Mouse (Mus musculus) naive thymus-derived CD4-positive, alpha-beta T cell, adult 2 months (primary cell): ENCODE data around the gene Mrgprh.

Experiments
- DNase-seq: peaks from one replicate; pipeline ENCODE4 v3.0.0-alpha.2; 2011; ENCODE audit warnings: low read depth

The Mrgprh gene

DNA sequence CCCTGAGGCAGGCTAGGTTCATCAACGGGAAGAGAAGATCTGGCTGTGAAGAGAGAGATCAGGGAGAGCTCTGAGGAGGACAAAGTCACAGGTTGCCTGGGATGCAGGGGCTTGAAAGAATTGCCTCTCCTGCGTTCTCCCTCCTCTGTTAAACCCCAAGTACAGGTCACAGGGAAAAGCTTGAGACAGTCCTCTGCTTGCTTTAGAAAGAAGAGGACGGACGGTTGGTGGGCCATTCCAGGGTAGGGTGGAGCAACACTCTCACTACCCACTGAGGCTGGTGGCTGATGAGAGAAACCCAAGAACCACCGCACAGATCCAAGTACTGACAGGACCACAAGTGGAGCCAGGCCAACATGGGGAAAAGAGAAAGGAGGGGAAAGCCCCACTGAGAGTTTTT is at the start of gene Mrgprh:
Gene Mrgprh, plus strand, starts transcription at position 301 of the 400 bp plus-strand sequence.
- no peak for DNase-seq

DNA sequence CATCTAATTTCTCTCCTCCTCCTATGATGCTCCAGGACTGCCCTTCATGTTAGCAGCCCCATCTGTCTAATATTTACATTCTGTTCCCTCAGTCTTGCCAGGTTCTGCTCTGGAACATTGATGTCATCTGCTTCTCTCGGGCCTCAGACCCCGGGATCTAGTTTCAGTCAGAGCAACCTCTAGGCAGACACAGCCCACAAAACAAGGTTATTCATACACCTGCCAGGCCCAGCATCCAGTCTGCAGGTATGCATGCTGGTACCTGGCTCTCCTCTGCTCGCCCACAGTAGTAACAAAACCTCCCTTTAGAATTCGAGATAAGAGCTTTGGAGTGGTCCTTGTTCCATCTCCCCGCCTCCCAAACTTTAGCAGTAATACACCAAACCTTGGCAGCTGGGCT is 45.5 kb upstream of the Mrgprh start:
- DNase-seq, result no peak

DNA sequence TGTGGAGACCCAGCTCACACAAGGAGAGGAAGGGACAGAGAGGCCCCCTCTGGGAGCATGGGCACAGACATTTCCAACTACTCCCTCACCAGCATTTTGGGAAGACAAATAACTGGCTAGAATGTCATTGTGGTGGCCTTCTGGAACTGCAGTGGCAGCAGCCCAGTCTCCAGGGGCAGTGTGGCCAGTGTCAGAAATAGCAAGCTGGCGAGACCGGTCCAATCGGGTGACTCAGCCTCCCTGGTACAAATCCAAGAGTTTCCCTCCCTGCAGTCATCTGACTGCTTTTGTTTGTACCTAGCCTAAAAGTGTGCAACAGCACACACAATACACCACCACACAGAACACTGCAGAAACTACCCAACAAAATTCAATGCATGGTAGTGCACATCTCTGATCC is 43.6 kb upstream of the Mrgprh start:
- no peak for DNase-seq

DNA sequence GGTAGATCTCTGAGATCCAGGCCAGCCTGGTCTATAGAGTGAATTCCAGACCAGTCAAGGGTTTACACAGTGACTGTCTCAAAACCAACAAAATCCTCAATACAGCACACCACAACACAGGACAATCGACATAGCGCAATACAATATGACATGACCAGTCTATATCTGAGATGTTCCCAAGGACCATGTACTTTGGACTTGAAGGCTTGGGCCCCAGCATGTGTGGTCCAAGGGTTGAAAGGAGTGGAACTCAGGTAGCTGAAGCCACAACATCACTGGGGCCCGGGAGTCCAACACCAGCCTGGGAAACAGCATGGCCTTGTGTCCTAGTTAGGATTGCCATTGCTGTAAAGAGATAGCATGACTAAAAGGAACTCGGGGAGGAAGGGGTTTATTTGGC is 43.2 kb upstream of the Mrgprh start:
- no peak for DNase-seq

DNA sequence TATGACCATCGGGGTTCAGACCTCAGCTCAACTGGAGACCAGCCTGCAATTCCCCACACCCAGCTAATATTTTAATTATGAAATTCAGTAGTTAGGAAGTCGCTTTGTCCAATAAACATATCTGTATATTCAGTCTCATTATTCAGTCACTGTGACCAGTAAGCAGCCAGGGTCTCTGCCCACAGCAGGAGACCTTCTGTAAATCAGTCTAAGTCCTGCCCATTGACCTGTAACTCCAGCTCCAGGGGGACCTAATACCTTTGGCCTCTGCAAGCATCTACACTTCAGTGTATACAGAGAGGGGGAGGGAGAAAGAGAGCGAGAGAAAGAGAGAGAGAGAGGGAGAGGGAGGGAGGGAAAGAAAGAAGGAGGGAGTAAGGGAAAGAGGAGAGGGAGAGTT is 41.5 kb upstream of the Mrgprh start:
- no peak for DNase-seq

DNA sequence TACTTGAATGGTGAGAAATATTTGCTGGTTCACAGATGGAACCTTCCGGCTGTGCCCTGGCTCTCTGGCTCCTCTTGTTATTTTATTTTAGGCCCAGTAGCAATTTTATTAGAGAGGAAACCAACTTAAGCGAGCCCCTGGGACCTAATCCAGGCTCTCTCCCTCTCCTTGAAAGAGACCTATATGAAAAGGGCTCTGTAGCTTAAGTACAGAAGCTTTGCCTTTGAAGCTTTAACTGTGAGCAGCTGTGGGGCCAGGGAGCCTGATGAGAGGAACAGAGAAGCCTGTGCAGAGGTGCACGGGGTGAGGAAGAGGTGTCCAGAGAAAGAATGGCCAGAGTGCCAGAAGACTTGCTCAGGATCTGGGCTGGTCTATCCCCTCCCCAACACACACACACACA is 41.0 kb upstream of the Mrgprh start:
- DNase-seq, result no peak

DNA sequence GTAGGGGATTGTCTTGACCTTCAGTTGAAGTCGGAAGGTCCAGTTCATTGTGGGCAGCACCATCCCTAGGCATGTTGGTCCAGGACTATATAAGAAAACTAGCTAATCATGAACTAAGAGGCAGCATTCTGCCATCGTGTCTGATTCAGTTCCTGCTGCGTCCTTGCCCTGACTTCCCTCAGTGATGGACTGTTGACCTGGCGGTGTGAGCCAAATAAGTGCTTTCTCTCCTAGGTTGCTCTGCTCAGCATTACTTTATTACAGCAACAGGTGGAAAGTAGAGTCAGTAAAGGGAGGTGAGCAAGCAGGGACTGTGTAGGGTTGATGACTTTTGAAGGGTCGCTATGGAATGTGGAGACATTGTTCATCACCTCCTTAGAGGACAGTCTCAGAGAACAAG is 40.1 kb upstream of the Mrgprh start:
- no peak for DNase-seq

DNA sequence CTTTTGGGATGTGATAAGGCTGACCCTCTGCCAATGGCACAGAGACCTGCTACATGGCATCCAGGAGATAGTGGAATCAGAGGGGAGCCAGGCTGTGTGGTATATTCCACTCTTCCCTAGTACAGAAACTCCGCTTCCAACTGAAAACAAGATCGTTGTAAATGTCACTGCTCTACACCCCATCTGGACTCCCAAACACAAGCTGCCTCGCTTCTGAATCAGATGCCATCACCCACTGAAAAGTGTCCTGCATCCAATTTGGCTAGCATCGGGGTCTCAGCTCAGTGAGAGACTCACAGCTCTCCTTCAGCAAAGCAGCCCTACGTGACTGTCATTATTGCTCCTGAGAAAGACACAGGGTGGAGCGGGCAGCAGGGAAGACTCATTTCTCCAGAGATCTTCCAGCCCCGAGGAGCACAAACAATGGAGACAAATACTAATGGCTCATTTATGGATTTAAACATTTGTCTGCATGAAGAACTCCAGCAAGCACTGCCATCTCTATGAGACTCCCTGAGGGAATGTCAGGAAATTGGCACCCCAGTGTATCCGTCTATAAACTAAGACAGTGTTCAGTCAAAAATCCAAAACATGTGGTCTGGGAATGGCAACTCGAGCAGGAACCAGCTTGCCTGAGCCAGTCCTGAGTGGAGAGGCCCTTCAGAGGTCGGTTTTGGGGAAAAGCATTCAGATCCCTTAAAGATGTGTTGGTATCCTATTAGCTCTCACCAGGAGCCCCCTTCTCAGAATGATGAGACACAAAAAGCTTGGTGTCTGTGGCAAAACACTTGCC is 36.2 kb upstream of the Mrgprh start:
- no peak for DNase-seq

DNA sequence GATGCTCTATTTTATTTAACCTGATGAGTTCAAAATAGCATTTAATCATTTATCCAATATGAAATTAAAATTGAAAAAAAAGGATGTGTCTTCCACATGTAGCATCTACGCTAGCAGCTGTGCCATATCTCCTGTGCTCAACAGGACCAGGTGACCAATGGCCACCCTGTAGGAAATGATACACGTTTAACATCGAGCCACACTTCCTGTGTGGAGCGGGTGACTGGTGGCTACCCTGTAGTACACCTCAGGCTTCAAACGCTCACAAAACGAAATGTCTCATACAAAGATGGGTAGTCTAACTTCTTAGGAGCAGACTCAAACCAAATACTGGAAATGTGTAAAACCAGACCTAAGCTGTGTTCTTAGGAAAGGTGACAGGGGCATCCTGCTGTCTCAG is 32.0 kb upstream of the Mrgprh start:
- DNase-seq, result no peak

DNA sequence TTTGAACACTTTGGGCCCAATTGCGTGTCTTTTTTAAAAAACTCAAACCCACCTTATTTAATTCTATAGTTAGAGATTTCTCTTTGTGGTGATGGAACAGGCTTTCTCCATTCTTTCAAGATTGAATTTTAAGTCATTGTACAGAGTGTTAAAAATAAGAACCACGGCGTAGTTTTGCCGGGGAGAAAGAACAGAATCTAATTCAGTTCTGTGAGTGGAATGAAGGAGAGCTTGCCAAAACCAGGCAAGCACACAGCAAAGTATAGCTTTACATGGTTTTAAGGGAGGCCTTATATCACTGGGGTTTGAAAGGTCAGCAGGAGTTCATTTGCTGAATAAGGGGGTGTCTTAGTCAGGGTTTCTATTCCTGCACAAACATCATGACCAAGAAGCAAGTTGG is 31.3 kb upstream of the Mrgprh start:
- no peak for DNase-seq

DNA sequence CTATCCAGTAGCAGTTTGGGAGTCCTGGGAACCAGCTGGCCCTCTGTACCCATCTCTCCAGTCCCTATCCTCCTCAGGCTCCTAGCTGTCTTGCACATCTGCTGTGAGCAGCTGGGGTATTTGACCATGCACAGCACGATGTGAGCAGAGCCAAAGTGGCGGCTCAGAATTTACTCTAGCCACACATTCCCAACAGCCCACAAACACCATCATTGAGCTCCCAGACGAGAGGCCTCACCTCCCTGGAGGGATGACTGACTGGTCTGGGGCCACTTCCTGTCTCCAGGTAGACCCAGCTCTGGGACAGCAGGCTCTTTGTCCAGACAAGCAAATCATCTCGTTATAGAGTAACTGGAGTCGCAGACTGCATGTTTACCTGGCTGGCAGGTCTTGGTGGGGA is 30.0 kb upstream of the Mrgprh start:
- no peak for DNase-seq

DNA sequence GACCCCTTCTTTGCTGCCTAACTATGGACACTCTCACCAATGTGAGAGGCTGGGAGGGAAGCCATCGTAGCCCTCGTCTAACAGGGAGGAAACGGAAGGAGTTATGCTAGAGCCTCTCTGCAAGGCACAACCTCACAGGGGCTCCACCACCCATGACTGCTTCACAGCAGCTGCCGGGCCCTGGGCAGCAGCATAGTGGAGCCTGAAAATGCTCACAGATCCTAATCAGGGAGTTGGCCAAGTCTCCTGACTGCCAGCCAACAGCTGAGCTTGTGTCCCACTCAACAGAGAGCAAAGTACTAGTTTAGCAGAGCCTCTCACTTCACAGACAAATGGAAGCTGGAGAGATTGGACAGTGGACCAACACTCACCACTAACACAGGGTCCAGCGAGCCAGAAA is 29.4 kb upstream of the Mrgprh start:
- no peak for DNase-seq

DNA sequence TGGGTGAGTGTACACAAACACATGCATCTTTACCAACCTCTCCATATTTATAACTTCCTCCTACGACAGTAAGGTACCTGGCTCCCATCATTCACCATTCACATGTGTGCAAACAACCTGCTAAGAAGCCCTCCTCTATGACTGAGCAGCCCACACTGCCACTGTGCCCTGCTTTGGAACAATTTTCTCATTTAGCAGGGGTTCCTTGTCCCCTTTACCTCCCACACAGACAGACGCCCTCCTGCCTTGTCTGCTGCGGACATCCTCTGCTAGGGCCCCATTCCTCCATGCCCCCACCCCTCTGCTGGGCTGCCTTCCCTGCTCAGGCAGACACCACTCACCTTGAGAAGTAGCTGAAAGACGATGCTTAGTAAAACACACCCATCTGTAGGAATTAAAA is 28.1 kb upstream of the Mrgprh start:
- no peak for DNase-seq

DNA sequence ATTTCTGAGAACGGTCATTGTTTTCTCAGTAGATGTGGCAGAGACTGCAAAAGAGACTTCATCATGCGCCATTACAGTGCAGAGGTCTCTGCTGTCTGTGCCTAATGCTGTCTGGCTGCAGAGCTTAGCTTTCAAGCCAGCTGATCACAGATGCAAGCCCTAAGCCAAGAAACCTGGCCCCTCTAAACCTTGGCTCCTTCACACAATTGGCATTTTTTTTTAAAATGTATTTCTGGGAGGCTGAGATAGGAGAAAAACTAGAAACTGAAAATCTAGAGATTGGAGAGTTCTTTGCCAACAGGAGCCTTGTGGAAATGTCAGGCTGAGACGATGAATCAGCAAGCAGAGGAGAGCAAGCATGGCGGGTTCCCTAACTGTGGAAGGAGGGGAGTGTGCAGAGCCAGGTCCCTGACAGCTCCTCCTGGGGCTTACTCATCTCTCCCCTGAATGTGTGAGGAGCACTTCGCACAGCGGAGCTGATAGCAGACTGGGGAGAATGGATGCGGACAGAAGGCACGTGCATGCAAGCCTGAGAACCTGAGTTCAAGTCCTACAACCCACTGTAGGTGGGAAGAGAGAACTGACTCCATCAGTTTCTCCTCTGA is 26.0 kb upstream of the Mrgprh start:
- DNase-seq, result no peak

DNA sequence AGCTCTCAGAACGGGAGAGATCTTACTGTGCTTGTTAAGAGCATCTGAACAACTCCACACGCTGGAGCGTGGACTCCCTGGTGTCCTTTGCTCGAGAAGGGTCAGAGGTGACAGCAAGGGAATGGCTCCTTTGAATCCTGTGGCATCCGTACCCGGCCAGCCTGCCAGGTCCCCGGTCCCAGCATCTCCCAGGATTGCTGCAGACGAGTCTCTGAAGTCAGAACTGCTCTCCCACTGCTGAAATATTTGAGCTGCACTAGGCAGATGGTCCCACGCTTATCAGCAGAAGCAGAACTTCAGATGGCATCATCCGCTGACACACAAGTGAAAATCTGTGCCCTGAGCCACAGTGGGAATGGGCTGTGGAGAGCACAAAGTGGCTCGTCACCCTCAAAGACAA is 24.1 kb upstream of the Mrgprh start:
- no peak for DNase-seq

DNA sequence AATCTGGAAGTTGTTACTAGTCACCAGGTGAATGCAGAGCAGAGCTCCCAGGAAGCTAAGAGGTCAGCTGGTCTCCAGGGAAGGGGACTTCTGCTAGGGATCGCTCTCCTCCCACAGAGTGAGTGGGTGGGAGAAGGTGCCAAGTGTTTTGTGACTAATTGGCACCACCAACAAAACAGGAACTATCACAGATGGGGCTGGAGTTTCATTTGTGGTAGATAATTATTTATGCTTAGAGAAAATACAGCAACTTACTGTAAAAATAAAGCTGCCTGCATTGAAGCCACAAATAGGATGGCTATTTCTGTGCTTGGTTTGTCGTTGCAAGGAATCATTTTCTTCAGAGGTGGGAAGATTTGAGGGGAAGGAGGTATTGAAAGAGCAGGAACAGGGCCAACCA is 22.0 kb upstream of the Mrgprh start:
- no peak for DNase-seq

DNA sequence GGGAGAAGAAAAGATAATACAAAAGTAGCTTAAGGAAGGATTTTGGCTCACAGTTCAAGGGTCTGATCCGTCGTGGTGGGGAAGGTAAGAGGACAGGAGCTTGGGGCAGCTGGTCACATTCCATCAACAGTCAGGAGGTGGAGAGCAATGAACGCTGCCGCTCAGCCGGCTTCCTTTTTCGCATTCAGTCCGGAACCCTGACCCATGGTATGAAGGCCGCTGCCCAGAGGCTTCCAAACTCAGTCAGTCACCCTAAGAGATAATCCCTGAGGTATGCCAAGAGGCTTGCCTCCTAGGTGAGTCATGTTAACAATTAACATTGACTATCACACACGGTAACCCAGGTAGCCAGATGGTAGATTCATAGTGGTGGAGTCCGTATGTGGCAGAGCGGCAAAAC is 21.4 kb upstream of the Mrgprh start:
- no peak for DNase-seq

DNA sequence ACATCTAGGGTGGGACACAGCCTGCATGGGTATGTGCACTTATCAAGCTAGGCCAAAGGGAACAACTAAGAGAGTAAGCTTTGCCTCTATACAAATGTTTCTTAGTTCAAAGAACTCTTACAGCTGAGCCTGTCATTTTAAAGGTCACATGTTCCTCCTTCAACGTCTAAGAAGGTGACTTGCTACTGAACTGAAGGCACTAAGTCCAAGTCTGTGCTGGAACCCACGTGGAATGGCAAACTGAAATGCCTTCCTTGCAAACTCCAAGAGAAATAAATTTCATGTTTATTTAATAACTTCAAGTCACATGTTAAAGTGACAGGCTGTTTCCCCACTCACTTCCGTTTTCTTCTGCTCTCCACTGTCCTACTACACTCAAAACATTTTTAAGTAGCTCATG is 18.4 kb upstream of the Mrgprh start:
- DNase-seq, result peak; percentile 17

DNA sequence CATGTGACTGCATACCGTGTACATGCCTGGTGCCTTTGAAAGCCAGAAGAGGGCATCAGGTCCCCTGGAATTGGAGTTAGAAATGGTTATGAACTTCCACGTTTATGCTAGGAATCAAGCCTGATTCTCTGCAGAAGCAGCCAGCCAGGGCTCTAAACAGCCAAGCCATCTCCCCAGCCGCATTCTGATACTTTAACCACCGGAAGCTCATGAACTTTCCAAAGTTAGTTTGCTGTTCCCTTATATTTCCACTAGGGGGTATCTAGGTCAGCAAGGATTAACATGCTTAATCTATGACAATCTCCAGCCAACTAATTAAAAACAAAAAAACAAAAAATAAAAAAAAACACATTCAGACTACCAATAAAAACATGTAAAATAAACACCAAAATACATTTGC is 17.8 kb upstream of the Mrgprh start:
- peak; percentile 66 for DNase-seq

DNA sequence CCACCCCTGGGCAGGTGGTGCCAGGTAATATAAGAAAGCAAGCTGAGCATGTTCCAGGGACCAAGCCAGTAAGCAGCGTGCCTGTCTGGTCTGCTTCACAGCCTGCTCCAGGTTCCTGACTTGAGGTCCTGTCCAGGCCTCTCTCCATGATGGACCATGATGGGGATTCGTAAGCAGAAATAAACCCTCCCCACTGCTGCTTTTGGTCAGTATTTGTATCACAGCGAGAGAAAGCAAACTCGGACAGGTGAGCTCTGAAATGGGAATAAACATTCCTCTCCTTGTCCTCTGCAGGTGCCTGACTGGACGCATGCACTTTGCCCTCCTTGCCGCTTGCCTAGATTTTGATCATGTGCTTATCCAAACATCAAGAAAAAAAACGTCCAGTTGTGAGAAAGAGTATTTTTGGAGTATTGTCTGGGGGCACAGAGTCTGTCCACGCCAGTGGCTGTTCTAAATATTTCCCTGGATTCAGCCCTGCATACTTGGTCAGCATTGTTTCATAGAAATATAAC is 16.8 kb upstream of the Mrgprh start:
- DNase-seq, result no peak

DNA sequence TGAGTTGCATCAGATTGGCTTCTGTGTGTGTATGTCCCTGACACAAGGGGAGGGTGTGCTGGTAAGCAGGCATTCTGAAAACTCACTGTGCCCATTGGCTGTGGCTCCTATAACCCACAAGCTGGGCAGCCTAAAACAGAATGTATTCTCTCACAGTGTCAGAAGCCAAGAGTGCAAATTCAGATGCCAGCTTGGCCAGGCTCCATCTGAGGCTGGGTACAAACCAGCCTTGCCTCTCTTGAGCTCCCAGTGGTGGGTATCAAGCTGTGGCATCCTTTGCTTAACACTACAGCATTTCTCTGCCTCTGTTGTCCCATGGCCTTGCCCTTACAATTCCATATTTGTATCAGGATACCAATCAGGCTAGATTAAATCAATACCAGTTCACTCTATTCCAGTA is 11.7 kb upstream of the Mrgprh start:
- DNase-seq, result no peak

DNA sequence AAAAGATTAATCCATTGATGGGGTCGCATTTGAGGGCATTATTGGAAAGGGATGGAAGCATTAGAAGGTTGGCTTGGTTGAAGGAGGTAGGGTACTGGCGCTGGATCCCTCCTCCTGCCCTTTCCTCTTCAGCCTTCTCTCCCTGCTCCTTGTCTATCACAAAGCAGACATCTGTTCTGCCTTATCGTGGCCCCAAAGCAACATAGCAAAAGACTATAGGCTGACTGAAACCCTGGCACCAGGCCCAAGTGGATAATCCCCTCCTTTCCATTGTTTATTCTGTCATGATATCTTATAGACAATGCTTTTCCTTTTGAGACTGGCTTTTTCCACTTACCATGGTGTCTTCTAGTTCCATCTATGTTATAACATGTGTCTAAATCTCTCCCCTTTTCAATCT is 10.4 kb upstream of the Mrgprh start:
- DNase-seq, result no peak

DNA sequence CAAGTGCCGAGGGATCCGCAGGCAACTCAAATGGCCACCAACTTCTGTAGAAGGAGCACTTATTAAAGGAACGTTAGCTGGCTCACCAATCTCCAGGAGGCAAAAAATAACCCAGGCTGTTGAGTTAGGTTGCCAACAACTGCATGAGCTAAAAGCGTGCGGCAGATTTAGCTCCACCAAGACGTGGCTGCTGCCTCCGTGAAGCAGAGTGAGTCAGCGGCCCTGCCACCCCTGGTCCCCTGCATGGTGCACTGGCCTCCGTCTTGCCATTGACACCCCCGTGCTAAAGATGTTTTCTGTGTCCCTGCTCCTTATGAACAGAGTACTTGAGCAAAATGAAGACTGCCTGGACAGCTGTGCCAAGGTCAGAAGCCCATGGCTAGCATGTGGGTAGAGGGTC is 9.0 kb upstream of the Mrgprh start:
- no peak for DNase-seq

DNA sequence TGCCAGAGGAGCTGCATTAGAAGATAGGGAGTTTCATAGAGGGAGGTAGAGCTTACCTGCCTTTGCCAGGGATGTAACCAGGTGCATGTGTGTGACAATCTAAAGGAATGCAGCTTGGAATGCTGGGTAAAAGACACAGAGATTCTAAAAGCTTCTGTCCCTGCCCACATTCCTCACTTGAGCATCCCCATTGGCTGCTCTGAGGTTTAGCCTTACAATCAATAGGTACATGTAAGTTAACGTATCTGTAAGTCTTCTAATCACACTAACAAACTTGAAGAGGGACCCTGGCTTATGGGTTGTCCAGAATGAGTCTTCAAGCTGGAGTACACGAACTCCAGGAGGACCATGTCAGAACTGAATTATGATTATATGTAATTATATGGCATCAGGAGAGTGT is 7.8 kb upstream of the Mrgprh start, which contains the start of gene Mas1:
Gene Mas1, minus strand, starts transcription at position 101 of the 400 bp plus-strand sequence.
- no peak for DNase-seq
